Mouse (Mus musculus) hindbrain, embryonic 11.5 days (tissue): ENCODE results near the gene Vps11. TPM values are rescaled to one million over a fixed set of nuclear protein-coding genes. Genes with fewer than 3 reads are reported as not detected.

Experiments used
- ATAC-seq: fragments of 200-750 bp; cut with Nextera tagmentation; 2 replicates; pipeline ENCODE4 v1.8.0; 2017; ENCODE audit warnings: mild to moderate bottlenecking, moderate TSS enrichment, moderate library complexity; ENCODE audit not compliant: low FRiP score
- DNase-seq: peaks from one replicate; pipeline ENCODE4 v3.0.0-alpha.2; 2015; ENCODE audit warnings: low spot score
- H3K27ac ChIP-seq: fragments of 300-500 bp; sonication (generic); 2 replicates; pipeline ENCODE4 v1.5.1; 2014; ENCODE audit warnings: mild to moderate bottlenecking, low read depth, low read length
- H3K27me3 ChIP-seq: fragments of 300-500 bp; sonication (generic); 2 replicates; pipeline ENCODE4 v1.6.1; 2014; ENCODE audit warnings: mild to moderate bottlenecking, low read length, moderate library complexity, mixed read lengths; ENCODE audit not compliant: control insufficient read depth, insufficient read depth
- H3K36me3 ChIP-seq: fragments of 300-500 bp; sonication (generic); 2 replicates; pipeline ENCODE4 v1.6.1; 2014; ENCODE audit warnings: mild to moderate bottlenecking, low read length, moderate library complexity, mixed read lengths; ENCODE audit not compliant: control insufficient read depth, insufficient read depth
- H3K4me1 ChIP-seq: fragments of 300-500 bp; sonication (generic); replicated peaks from 2 replicates; pipeline ENCODE4 v1.6.1; 2014; ENCODE audit warnings: low read length, mixed read lengths; ENCODE audit not compliant: control insufficient read depth, insufficient read depth
- H3K4me2 ChIP-seq: fragments of 300-500 bp; sonication (generic); replicated peaks from 2 replicates; pipeline ENCODE4 v1.6.1; 2014; ENCODE audit warnings: mild to moderate bottlenecking, low read depth, low read length
- H3K4me3 ChIP-seq: fragments of 300-500 bp; sonication (generic); 2 replicates; pipeline ENCODE4 v1.5.1; 2014; ENCODE audit warnings: low read depth, low read length
- H3K9ac ChIP-seq: fragments of 300-500 bp; sonication (generic); 2 replicates; pipeline ENCODE4 v1.6.1; 2014; ENCODE audit warnings: low read depth, low read length
- H3K9me3 ChIP-seq: fragments of 300-500 bp; sonication (generic); 2 replicates; pipeline ENCODE4 v1.6.1; 2016; ENCODE audit warnings: low read length; ENCODE audit not compliant: control insufficient read depth
- WGBS: fragments of 180-500 bp; shearing (Covaris S2); extraction: QIAGEN DNeasy Blood & Tissue Kit; methylation state at CpG from one replicate; pipeline ENCODE4 v1.1.7; 2014; 5-methylcytosine and 5-hydroxymethylcytosine counted together
- polyA plus RNA-seq: library from polyadenylated mRNA; unstranded; fragments of >200 nt; fragmentation: Nextera tagmentation; extraction: Ambion mirVana; gene quantifications from 2 replicates; pipeline ENCODE4 v1.2.1, GENCODE M21; 2014

The Vps11 gene
- polyA plus RNA-seq, 1 experiment from 2014 or later: 23.4 TPM

DNA sequence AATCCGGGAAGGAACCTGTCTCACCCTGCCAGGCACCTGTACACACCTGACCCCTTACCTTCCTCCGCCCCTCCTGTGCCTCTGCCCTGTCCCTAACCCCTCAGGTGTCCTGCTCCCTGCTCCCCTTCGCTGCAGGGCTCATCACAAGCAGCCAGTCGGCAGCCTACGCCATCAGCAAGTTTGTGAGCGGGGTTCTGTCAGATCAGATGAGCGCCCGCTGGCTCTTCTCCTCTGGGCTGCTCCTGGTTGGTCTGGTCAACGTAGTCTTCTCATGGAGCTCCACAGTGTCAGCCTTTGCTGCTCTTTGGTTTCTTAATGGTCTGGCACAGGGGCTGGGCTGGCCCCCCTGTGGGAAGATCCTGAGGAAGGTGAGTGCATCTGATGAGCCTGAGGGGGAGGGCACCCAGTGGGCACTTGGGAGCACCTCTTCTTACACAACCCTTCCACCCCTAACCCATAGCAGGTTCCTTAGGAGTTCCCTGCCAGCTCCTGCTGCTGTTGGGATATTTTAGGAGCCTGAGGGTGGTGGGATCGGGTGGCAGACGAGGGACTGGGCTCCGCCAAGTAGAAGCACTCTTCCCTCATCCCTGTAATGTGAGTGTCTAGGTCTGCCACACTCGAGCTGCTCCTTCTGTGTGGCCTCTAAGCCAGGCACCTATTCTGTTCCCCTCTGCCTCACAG lies 37.8 kb upstream of the Vps11 start:
- Histone ChIP-seq H3K4me2 (no peak overlapping the region), H3K4me3 (no peak overlapping the region)

DNA sequence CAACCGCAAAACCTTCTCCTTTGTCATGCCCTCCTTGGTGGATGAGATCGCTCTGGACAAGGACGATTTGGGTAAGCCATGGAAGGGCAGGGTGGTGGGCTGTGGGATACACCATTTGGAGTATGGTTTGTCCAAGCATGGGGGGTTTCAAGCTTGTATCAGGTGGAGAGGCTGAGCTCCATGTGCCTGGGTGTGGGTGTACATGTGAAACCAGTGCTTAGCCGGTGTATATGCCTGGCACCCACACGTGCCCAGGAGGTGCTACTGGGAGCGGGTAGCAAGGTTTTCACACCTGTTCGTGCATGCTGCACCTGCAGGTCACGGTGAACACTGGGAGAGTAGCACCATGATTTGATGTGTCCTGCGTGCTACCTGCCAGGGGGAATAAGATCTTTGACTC lies 37.1 kb upstream of the Vps11 start:
- Histone ChIP-seq H3K4me2 (peak overlapping the region; percentile 95), H3K27ac (peak overlapping the region; percentile 44; the same call in 1 of the 2 replicates), H3K4me3 (peak overlapping the region; percentile 79; the same call in 1 of the 2 replicates), H3K4me1 (peaks cover 3% of the 10 kb centered on the region; the same call in 1 of the 2 replicates), H3K36me3 (no peaks in the 10 kb centered on the region; the same call in 1 of the 2 replicates), H3K9me3 (no peaks in the 10 kb centered on the region), H3K27me3 (no peaks in the 10 kb centered on the region), H3K9ac (peak overlapping the region; percentile 13; the same call in 1 of the 2 replicates)
- ATAC-seq (no peak), DNase-seq (no peak)
- 86% methylated on average over 9 of the region's 9 CpGs for whole genome bisulfite sequencing

More for the DNA sequence above, 37.8 kb upstream of the Vps11 start:
- no peak overlapping the region for H3K9ac ChIP-seq
- no peak overlapping the region for H3K27ac ChIP-seq
- H3K9me3 ChIP-seq: no peaks in the 10 kb centered on the region
- 88% methylated on average over 13 of the region's 13 CpGs for WGBS
- ATAC-seq (no peak), DNase-seq (no peak)
- H3K36me3 ChIP-seq: no peaks in the 10 kb centered on the region; the same call in 1 of the 2 replicates
- peaks cover 3% of the 10 kb centered on the region; the same call in 1 of the 2 replicates for H3K4me1 ChIP-seq
- H3K27me3 ChIP-seq: no peaks in the 10 kb centered on the region

DNA sequence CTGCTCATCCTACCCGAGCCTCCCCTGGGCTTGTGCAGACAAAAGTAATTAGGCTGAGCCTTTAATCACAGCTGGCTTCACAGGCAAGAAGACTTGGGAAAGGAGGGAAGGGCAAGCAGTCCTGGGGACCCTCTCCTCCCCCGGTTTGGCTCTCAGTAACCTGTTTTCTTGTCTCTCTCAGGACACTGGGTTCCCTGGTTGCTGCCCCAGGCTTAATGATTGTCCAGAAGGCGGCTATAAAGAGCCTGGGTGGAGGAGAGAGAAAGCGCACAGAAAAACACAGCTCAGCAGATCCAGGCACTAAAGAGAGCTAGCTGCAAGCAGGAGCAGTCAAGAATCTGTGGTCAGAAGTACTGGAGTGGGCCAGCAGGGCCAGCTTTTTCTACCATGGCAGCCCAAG lies 36.6 kb upstream of the Vps11 start:
- peaks cover 3% of the 10 kb centered on the region; the same call in 1 of the 2 replicates for H3K4me1 ChIP-seq
- peak overlapping the region; percentile 79; the same call in 1 of the 2 replicates for H3K4me3 ChIP-seq
- DNase-seq (peak; percentile 31), ATAC-seq (no peak)
- H3K4me2 ChIP-seq: peak overlapping the region; percentile 95
- no peaks in the 10 kb centered on the region for H3K27me3 ChIP-seq
- H3K27ac ChIP-seq: peak overlapping the region; percentile 44; the same call in 1 of the 2 replicates
- peak overlapping the region; percentile 13; the same call in 1 of the 2 replicates for H3K9ac ChIP-seq
- 17% methylated on average over 4 of the region's 4 CpGs for WGBS
- H3K36me3 ChIP-seq: no peaks in the 10 kb centered on the region
- H3K9me3 ChIP-seq: no peaks in the 10 kb centered on the region

DNA sequence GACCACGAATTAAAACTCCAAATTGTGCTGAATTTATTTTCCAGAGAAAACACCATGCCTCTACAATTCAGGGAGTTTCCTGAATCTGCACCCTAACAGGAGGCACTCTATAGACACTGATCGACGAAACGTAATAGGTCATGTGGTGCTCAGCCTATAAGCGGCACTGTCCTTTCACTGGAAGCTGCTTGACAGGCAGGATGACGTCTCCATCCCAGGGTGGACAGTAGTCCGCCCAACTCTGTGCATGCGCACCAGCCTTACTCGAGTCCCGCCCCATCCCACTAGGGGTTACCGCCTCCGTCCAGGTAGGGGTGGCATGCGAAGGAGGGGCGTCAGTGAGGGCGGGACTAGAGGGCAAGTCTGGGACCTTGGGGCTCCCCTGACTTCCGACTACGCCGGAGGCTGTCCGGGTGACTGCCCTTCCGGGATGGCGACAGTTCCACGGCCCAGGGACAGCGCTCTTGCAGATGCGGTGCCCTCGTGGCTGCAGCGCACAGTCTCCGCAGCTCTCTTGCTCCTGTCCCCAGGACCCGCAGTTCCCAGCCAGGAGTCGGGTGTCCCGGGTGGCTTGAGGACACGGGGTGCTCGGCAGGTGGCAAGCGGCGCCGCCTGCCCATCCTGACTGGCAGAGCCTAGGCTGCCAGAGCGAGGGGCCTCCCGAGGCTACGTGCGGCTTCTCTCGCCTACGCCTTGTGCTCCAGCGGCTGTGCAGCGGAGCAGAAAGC lies 35.4 kb upstream of the Vps11 start, which contains the start of gene Slc37a4:
Gene Slc37a4 (plus strand): TSS at position 169 of the 728 bp plus-strand sequence.
- DNase-seq: peak; percentile 86
- Histone ChIP-seq H3K36me3 (no peaks in the 10 kb centered on the region), H3K4me2 (peak within 1 kb of the TSS; percentile 95), H3K4me3 (peak within 1 kb of the TSS; percentile 79), H3K9me3 (no peaks in the 10 kb centered on the region), H3K4me1 (peaks cover 3% of the 10 kb centered on the region; the same call in 1 of the 2 replicates), H3K27me3 (no peaks in the 10 kb centered on the region), H3K27ac (peak within 1 kb of the TSS; percentile 77), H3K9ac (peak within 1 kb of the TSS; percentile 80)
- under 1% methylated on average over 43 of the region's 43 CpGs for WGBS
- peak; percentile 99 for ATAC-seq

DNA sequence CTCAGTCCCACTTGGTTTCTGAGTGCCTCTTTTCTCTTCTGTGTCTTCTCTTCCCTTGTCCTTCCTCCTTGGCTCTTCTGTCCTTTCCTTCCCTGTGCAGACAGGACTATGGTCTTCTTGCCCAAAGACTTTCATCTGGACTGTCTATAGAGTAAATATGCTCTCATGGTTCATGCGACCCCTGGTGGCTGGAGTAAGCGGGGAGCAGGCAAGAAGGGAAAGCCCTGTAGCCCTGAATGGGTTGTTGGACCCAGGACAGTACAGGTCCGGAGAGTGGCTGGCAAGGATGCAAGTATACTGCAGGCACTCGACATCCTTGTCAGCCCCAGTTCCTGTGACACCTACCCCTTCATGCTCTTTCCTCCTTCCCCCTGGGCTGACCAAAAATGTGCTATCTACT lies 30.0 kb upstream of the Vps11 start:
- Histone ChIP-seq H3K36me3 (peaks cover 18% of the 10 kb centered on the region), H3K9ac (no peak overlapping the region), H3K4me3 (no peak overlapping the region), H3K9me3 (no peaks in the 10 kb centered on the region), H3K27ac (no peak overlapping the region), H3K27me3 (no peaks in the 10 kb centered on the region), H3K4me2 (no peak overlapping the region), H3K4me1 (no peaks in the 10 kb centered on the region)
- ATAC-seq (0 out of 2 replicates have a peak, but pooled peaks have one; percentile 47), DNase-seq (peak; percentile 84)
- WGBS: 47% methylated on average over 4 of the region's 4 CpGs

DNA sequence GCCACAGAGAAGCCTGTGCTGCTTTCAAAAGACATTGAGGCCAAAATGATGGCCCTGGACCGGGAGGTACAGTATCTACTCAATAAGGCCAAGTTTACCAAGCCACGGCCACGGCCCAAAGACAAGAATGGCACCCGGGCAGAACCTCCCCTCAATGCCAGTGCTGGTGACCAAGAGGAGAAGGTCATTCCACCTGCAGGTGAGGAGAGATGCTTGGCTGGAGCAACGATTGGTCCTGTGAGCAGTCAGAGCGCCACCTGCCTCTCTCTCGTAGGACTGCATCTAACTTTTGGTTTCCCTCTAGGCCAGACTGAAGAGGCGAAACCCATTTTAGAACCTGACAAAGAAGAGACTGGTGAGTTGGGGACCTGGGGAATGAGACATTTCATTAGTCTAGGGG lies 27.8 kb upstream of the Vps11 start:
- H3K27ac ChIP-seq: no peak overlapping the region
- no peak overlapping the region for H3K9ac ChIP-seq
- no peak overlapping the region for H3K4me2 ChIP-seq
- H3K4me1 ChIP-seq: no peaks in the 10 kb centered on the region
- no peaks in the 10 kb centered on the region for H3K27me3 ChIP-seq
- H3K36me3 ChIP-seq: peaks cover 27% of the 10 kb centered on the region
- H3K4me3 ChIP-seq: no peak overlapping the region
- DNase-seq: peak; percentile 68
- H3K9me3 ChIP-seq: no peaks in the 10 kb centered on the region
- 61% methylated on average over 8 of the region's 8 CpGs for WGBS
- no peak for ATAC-seq

DNA sequence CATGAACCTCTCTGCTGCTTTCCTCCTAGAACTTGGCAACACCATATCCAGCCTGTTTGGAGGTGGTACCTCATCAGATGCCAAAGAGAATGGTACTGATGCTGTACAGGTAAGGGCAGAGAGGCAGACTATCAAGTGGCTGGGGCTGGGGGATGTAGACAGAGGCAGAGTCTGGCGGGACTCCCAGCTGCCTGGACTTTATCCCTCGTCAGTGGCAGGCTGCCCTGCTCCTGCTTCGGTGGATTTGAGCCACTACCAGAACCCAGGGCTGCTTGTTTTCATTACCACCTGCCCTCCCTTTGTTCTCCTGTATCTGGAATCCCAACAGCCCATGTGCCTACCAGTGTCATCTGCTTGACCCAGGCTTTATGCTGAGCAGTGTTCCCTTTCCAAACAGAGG lies 25.8 kb upstream of the Vps11 start:
- no peak for DNase-seq
- Histone ChIP-seq H3K36me3 (peaks cover 39% of the 10 kb centered on the region), H3K4me1 (no peaks in the 10 kb centered on the region), H3K9me3 (no peaks in the 10 kb centered on the region), H3K27me3 (no peaks in the 10 kb centered on the region), H3K4me2 (no peak overlapping the region), H3K4me3 (no peak overlapping the region), H3K27ac (no peak overlapping the region), H3K9ac (no peak overlapping the region)
- 89% methylated on average over 3 of the region's 3 CpGs for WGBS
- ATAC-seq: no peak

DNA sequence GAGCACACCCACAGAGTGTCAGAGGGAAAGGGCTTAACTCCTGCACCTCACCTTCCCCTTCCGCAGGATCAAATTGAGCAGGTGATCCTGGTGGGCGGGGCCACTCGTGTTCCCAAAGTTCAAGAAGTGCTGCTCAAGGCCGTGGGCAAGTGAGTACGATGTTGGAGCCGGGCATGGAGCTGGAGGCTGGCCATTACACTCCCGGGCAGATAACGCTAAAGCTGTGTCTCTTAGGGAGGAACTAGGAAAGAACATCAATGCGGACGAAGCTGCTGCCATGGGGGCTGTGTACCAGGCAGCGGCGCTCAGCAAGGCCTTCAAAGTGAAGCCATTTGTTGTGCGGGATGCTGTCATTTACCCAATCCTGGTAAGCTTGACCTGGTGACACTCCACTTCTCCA lies 23.1 kb upstream of the Vps11 start:
- Histone ChIP-seq H3K9ac (no peak overlapping the region), H3K4me3 (no peak overlapping the region), H3K27ac (no peak overlapping the region), H3K4me1 (peaks cover 8% of the 10 kb centered on the region; the same call in 1 of the 2 replicates), H3K36me3 (peaks cover 44% of the 10 kb centered on the region), H3K27me3 (no peaks in the 10 kb centered on the region), H3K9me3 (no peaks in the 10 kb centered on the region), H3K4me2 (no peak overlapping the region)
- DNase-seq (no peak), ATAC-seq (no peak)
- 93% methylated on average over 13 of the region's 13 CpGs for WGBS
